Mouse (Mus musculus) heart, adult 2 months (tissue): ENCODE results near the gene Slc16a9. TPM values are rescaled to one million over a fixed set of nuclear protein-coding genes. Genes with fewer than 3 reads are reported as not detected.

Experiments used
- DNase-seq, 2 experiments: peaks; one replicate each; pipeline ENCODE4 v3.0.0; 2021
- H3K27ac ChIP-seq: fragments of 200-600 bp; 2 replicates; pipeline ENCODE4 v1.8.1; 2022
- H3K27me3 ChIP-seq: fragments of 200-500 bp; 2 replicates; pipeline ENCODE4 v1.6.1; 2012; ENCODE audit warnings: mild to moderate bottlenecking, low read length, inconsistent platforms, mixed read lengths; ENCODE audit not compliant: control insufficient read depth, insufficient read depth
- H3K36me3 ChIP-seq: fragments of 200-500 bp; 2 replicates; pipeline ENCODE4 v1.6.1; 2012; ENCODE audit warnings: low read length, inconsistent platforms; ENCODE audit not compliant: control insufficient read depth, insufficient read depth
- H3K4me1 ChIP-seq: fragments of 200-500 bp; 2 replicates; pipeline ENCODE4 v1.6.1; 2011; ENCODE audit warnings: low read length; ENCODE audit not compliant: control insufficient read depth, insufficient read depth
- H3K4me3 ChIP-seq: fragments of 200-600 bp; 2 replicates; pipeline ENCODE4 v1.8.1; 2022
- H3K79me2 ChIP-seq: fragments of 200-500 bp; replicated peaks from 2 replicates; pipeline ENCODE4 v1.6.1; 2012; ENCODE audit warnings: mild to moderate bottlenecking, inconsistent platforms, low read length, moderate library complexity, mixed read lengths; ENCODE audit not compliant: control insufficient read depth, insufficient read depth
- H3K9ac ChIP-seq: fragments of 200-500 bp; 2 replicates; pipeline ENCODE4 v1.6.1; 2012; ENCODE audit warnings: low read depth, mild to moderate bottlenecking, control low read depth, inconsistent platforms, low read length, mixed read lengths
- CTCF ChIP-seq: fragments of 200-600 bp; IDR thresholded peaks from 2 replicates; pipeline ENCODE4 v1.8.1; 2022; ENCODE audit warnings: antibody characterized with exemption, mild to moderate bottlenecking, moderate library complexity
- EP300 ChIP-seq: fragments of 200-500 bp; IDR thresholded peaks from 2 replicates; pipeline ENCODE4 v1.6.1; 2011; ENCODE audit warnings: low read depth, low read length, control low read depth; ENCODE audit not compliant: insufficient read depth
- POLR2A ChIP-seq: fragments of 200-500 bp; IDR thresholded peaks from 2 replicates; pipeline ENCODE4 v1.6.1; 2011; ENCODE audit warnings: mild to moderate bottlenecking, low read depth, low read length, control low read depth; ENCODE audit not compliant: insufficient read depth
- WGBS: fragments of 180-500 bp; shearing (Covaris S2); methylation state at CpG from one replicate; pipeline ENCODE4 v1.1.7; 2018; 5-methylcytosine and 5-hydroxymethylcytosine counted together
- intact Hi-C: fragments of 180-260 bp; cut with DNase I; formaldehyde crosslinking; loops from one replicate; pipeline ENCODE4 v1.15.1; 2025
- long read RNA-seq: library from polyadenylated mRNA; stranded (forward); transcript quantifications from one replicate; pipeline ENCODE4 v2.0.0, GENCODE M21; 2021
- polyA plus RNA-seq: library from polyadenylated mRNA; depleted of rRNA; stranded (reverse); fragments of >200 nt; gene quantifications from 2 replicates; pipeline ENCODE4 v1.2.3, GENCODE M21; 2012; rRNA removed
- total RNA-seq, 2 experiments: library from RNA; stranded (reverse); gene quantifications; 2 replicates each; pipeline ENCODE4 v1.2.3; 2021

The Slc16a9 gene
- total RNA-seq (1 to 10 TPM; 3.1 to 3.2 TPM), polyA plus RNA-seq (4.6 and 5.7 TPM in 2 replicates)
- long read RNA-seq, partial matches to known transcripts: 0 of 1 reads
- long read RNA-seq, other reads (novel, unspliced or antisense): 0 of 1 reads

GRCm38 (mm10) chr10:70244921-70245558 is at the start of gene Slc16a9:
Slc16a9 (plus strand) TSS chr10:70245100.
- Histone ChIP-seq H3K4me3 (peak within 1 kb of the TSS; percentile 59), H3K4me1 (peaks cover 5% of the 10 kb centered on the region), H3K9ac (peak within 1 kb of the TSS; percentile 59), H3K36me3 (no peaks in the 10 kb centered on the region), H3K27me3 (no peaks in the 10 kb centered on the region), H3K79me2 (no peaks in the 10 kb centered on the region), H3K27ac (peak within 1 kb of the TSS; percentile 62)
- under 1% methylated on average over 54 of the region's 54 CpGs for WGBS
- peak; percentile 76 to 80 for DNase-seq
- intact Hi-C loops: loop anchor here (5.0 kb wide), 2 partner anchors 42 to 43 kb away; partner anchors contain the start of gene Mrln
- no peak; the same call in 1 of the 2 replicates for TF ChIP-seq POLR2A
- no peak for TF ChIP-seq EP300
- TF ChIP-seq CTCF: peak; percentile 56

- Histone ChIP-seq H3K27me3 (no peaks in the 10 kb centered on the region), H3K4me3 (no peak overlapping the region), H3K4me1 (peaks cover 3% of the 10 kb centered on the region; the same call in 1 of the 2 replicates), H3K79me2 (no peaks in the 10 kb centered on the region), H3K36me3 (no peaks in the 10 kb centered on the region), H3K9ac (no peak overlapping the region), H3K27ac (no peak overlapping the region)
- TF ChIP-seq POLR2A: 0 out of 2 replicates have a peak, but pooled peaks have one; percentile 13
- no peak for TF ChIP-seq CTCF
- no peak for DNase-seq
- 70% methylated on average over 7 of the region's 7 CpGs for WGBS
- intact Hi-C loops: no loop called here
These were observed 49.6 kb upstream of the Slc16a9 start for GRCm38 (mm10) chr10:70195279-70195678.

DNA sequence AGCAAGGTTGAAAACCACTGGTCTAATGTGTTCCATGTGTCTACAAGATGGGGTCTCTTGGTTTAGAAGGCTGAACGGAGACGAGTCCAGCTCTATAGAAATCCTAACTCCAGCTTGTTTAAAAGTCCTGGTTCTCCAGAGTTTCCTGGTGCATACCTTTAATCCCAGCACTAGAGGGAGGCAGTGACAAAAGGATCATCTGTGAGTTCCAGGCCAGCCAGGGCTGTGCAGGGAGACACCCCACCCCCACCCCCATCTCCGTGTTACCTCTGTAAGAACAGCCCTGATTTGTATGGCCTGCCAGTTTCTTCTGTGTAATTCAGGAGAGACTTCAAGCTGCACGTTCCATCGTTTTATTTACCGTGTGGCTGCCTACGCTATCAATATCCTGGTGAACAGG is 49.1 kb upstream of the Slc16a9 start:
- no peak for DNase-seq
- H3K4me3 ChIP-seq: no peak overlapping the region
- H3K79me2 ChIP-seq: no peaks in the 10 kb centered on the region
- no peak overlapping the region for H3K9ac ChIP-seq
- no peaks in the 10 kb centered on the region for H3K36me3 ChIP-seq
- TF ChIP-seq CTCF (peak; percentile 67), POLR2A (no peak)
- H3K4me1 ChIP-seq: peaks cover 3% of the 10 kb centered on the region; the same call in 1 of the 2 replicates
- H3K27ac ChIP-seq: no peak overlapping the region
- intact Hi-C loops: loop anchor here (1.0 kb wide), 1 partner anchor 100 kb away; no protein-coding TSS in a partner anchor
- WGBS: 63% methylated on average over 7 of the region's 7 CpGs
- no peaks in the 10 kb centered on the region for H3K27me3 ChIP-seq

GRCm38 (mm10) chr10:70196666-70197065 is 48.2 kb upstream of the Slc16a9 start:
- intact Hi-C loops: loop anchor here (1.0 kb wide), 1 partner anchor 99 kb away; no protein-coding TSS in a partner anchor
- H3K4me3 ChIP-seq: no peak overlapping the region
- DNase-seq: no peak
- peaks cover 3% of the 10 kb centered on the region; the same call in 1 of the 2 replicates for H3K4me1 ChIP-seq
- H3K27ac ChIP-seq: no peak overlapping the region
- H3K27me3 ChIP-seq: no peaks in the 10 kb centered on the region
- H3K36me3 ChIP-seq: no peaks in the 10 kb centered on the region
- H3K79me2 ChIP-seq: no peaks in the 10 kb centered on the region
- 66% methylated on average over 6 of the region's 6 CpGs for WGBS
- no peak overlapping the region for H3K9ac ChIP-seq
- TF ChIP-seq POLR2A (no peak), EP300 (no peak), CTCF (no peak)

- Histone ChIP-seq H3K27ac (no peak overlapping the region), H3K4me1 (peaks cover 3% of the 10 kb centered on the region; the same call in 1 of the 2 replicates), H3K27me3 (no peaks in the 10 kb centered on the region), H3K36me3 (no peaks in the 10 kb centered on the region), H3K4me3 (no peak overlapping the region), H3K79me2 (no peaks in the 10 kb centered on the region), H3K9ac (no peak overlapping the region)
- WGBS: 60% methylated on average over 2 of the region's 2 CpGs
- intact Hi-C loops: no loop called here
- TF ChIP-seq POLR2A (no peak), EP300 (no peak), CTCF (no peak)
- DNase-seq: no peak
These were observed 47.3 kb upstream of the Slc16a9 start for GRCm38 (mm10) chr10:70197601-70198000.

GRCm38 (mm10) chr10:70198012-70198411 is 46.9 kb upstream of the Slc16a9 start:
- intact Hi-C loops: no loop called here
- H3K27me3 ChIP-seq: no peaks in the 10 kb centered on the region
- H3K9ac ChIP-seq: no peak overlapping the region
- no peak overlapping the region for H3K27ac ChIP-seq
- no peak overlapping the region for H3K4me3 ChIP-seq
- H3K36me3 ChIP-seq: no peaks in the 10 kb centered on the region
- H3K79me2 ChIP-seq: no peaks in the 10 kb centered on the region
- TF ChIP-seq POLR2A: no peak
- no peak for TF ChIP-seq EP300
- no peak for TF ChIP-seq CTCF
- 58% methylated on average over 6 of the region's 6 CpGs for WGBS
- peaks cover 3% of the 10 kb centered on the region; the same call in 1 of the 2 replicates for H3K4me1 ChIP-seq
- DNase-seq: no peak
